Mouse (Mus musculus): ENCODE data around the gene Slc11a2.

The Slc11a2 gene

DNA sequence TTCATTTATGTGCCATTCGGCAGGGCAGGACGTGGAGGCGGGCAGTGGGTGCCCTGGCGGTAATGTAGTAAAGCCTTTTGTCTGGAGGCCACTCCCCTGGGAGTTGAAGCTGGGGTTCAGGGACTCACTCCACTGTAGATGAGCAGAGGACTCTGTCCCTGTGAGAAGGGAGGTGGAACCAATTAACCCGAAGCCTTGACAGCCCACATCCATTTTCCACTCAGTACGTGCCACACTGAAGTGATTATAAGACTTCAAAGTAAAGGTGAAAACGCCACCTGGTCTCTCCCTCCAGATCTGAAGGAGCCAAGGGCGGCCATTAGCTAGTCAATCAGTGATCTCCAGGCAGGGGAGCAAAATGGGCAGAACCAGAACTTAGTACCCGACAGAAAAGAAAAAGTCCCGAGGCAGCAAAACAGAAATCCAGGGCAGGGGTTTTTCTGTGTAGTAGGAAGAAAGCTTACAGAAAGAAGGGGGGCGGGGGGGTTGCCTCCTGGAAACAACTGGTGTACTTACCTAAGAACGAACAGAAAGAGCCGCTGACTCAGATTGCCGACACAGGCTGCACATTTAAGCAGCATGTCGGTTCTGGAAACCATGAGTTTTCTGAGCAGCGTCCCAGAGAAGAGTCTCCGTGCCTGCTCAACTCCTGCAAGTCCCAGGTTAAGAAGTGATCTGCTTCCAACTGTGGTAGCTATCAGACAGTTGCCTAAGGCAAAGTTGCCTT is at the start of gene Slc11a2:
Slc11a2 (minus strand) TSS at position 677 of the 727 bp plus-strand sequence.
- DNase-seq = peak; percentile 39

- no peak for DNase-seq
Observed at GRCm38 (mm10) chr15:100473926-100474503, 49.1 kb upstream of the Slc11a2 start.

- no peak for DNase-seq
Observed at GRCm38 (mm10) chr15:100470037-100470436, 45.2 kb upstream of the Slc11a2 start.

GRCm38 (mm10) chr15:100469189-100469545 is 44.3 kb upstream of the Slc11a2 start:
- no peak for DNase-seq

- DNase-seq = peak; percentile 95
Observed at GRCm38 (mm10) chr15:100468295-100469188, 43.7 kb upstream of the Slc11a2 start, which contains the start of gene Letmd1. Gene Letmd1, plus strand, starts transcription at chr15:100469023.

DNA sequence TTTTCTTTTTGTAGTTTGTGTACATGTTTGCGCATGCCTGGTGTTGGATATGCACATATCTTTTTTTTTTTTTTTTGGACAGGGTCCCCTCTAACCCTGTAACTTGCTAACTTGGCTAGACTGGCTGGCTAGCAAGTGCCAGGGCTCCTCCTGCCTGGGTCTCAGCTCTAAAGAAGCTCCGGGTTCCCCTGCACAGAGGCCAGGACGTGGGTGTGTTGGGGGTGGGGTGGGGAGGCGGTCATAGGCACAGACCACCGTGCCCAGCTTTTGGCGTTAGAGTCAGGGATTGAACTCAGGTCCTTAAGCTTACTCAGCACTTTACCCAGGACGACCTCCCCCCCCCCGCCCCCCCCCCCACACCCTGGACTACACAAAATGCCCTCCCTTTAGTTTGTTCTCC is 42.9 kb upstream of the Slc11a2 start:
- DNase-seq = no peak

DNA sequence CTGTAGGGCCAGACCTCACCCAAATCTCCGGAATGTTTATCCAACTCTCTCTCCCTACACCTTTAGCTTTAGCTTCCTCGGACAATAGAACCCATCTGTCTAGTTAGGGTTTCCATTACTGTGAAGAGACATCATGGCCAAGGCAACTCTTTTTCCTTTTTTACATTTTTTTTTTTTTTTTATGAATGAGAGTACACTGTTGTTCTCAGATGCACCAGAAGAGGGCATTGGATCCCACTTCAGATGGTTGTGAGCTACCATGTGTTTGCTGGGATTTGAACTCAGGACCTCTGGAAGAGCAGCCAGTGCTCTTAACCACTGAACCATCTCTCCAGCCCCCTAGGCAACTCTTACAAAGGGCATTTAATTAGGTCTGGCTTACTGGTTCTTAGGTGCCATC is 40.6 kb upstream of the Slc11a2 start:
- DNase-seq = no peak

GRCm38 (mm10) chr15:100463712-100464111 is 38.8 kb upstream of the Slc11a2 start:
- peak; percentile 63 for DNase-seq

DNA sequence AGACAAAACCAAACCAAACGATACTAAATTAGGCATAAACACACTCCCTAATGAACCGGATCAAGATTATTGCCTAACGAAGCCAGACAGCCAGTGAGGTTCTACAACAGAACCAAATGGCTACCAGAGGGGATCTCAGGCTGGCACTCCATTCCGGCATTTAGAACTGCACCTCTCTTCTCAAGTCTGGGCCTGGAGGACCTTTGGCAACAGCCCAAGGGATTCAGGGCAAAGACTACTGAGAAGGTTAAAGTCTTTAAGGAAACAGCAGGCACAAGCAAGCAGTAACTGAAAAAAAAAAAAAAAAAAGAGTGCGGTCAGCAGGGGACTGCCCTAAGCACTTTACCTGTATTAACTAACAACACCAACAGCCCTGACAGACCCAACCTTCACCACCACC is 37.2 kb upstream of the Slc11a2 start:
- DNase-seq = no peak

GRCm38 (mm10) chr15:100461646-100462045 is 36.8 kb upstream of the Slc11a2 start:
- DNase-seq = no peak

GRCm38 (mm10) chr15:100460942-100461341 is 36.1 kb upstream of the Slc11a2 start:
- peak; percentile 70 for DNase-seq

- DNase-seq = peak; percentile 81
Observed at GRCm38 (mm10) chr15:100458055-100458454, 33.2 kb upstream of the Slc11a2 start.

DNA sequence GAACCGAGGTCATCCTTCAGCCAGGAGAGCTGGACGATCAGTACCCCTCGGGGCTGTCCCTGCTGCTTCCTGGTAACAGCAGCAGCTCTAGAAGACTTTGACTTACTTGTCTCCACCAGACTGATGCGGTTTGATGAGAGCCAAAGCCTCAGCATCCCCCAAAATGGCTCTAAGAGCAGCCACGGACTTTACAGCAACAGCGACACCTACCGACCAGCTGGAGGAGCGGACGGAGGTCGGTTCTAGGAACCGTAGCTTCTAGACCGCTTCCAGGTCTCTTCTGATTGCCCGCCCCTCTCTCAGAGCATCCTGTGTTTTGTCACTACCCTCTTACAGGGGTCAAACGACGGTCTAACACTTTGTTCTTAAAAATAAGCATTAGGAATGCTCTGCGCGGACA is 32.5 kb upstream of the Slc11a2 start:
- peak; percentile 90 for DNase-seq

DNA sequence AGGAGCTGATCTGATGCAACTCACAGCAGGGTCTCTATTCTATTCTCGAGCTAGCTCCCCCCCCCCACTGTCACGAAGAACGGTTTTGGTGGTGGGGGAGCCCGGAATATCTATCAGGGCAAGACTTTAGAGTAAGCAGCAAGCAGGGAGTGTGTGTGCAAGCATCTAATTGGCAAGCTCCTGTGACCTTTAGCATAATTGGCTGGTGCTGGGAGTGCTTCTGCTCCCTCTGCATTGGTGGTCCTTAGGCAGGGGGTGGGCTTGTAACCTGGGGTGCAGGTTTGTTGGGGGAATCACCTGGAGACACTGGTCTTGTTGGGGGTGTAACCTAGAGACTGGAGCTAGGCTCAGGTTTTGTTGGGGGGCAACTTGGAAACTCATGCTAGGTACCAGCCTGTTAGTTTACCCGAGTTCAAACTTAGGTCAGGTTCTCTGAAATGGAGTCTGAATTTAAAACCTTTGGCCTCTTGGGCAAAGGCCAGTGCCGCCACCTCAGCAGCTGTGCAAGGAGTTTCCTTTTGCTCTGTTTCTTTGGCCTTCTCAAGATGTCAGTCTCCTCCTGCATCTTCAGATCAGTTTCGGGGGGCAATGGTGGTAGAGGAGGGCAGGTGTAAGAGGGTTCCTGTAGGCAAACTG is 31.6 kb upstream of the Slc11a2 start:
- no peak for DNase-seq

DNA sequence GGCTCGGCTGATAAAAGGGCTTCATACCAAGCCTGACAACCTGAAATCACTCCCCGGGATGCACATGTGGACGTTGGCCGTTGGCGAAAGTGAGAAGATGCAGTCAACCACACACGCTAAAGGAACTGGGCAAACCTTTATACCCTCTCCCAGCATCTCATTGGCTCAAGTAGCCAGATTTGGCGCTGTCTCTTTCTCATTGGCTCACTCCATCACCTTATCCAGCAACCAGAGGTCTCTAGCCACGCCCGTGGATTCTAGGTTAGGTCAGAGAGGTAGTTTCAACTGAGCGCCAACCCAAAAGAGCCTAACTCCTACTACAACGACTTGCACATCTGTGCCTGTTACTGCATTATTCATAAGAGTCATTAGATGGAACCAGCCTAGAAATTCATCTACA is 27.6 kb upstream of the Slc11a2 start:
- DNase-seq = no peak

- no peak for DNase-seq
Observed at GRCm38 (mm10) chr15:100451245-100451644, 26.4 kb upstream of the Slc11a2 start.

- no peak for DNase-seq
Observed at GRCm38 (mm10) chr15:100449495-100449894, 24.6 kb upstream of the Slc11a2 start.

GRCm38 (mm10) chr15:100448572-100448971 is 23.7 kb upstream of the Slc11a2 start:
- no peak for DNase-seq

GRCm38 (mm10) chr15:100446887-100447286 is 22.0 kb upstream of the Slc11a2 start:
- no peak for DNase-seq

- peak; percentile 96 for DNase-seq
Observed at GRCm38 (mm10) chr15:100443126-100443922, 18.5 kb upstream of the Slc11a2 start.

- DNase-seq = no peak
Observed at GRCm38 (mm10) chr15:100436518-100436917, 11.6 kb upstream of the Slc11a2 start.

- no peak for DNase-seq
Observed at GRCm38 (mm10) chr15:100436112-100436511, 11.2 kb upstream of the Slc11a2 start.
